Mouse (Mus musculus): ENCODE results near the gene Mtmr3. TPM values are rescaled to one million over a fixed set of nuclear protein-coding genes. Genes with fewer than 3 reads are reported as not detected.
"Not testable (repeated sequence)": the region's sequence is repeated elsewhere in the genome, so short reads cannot be mapped to it uniquely, and the experiment has no call there.

Gene Mtmr3
- polyA plus RNA-seq, 1 experiment from 2014 or later = 42.0 TPM

DNA sequence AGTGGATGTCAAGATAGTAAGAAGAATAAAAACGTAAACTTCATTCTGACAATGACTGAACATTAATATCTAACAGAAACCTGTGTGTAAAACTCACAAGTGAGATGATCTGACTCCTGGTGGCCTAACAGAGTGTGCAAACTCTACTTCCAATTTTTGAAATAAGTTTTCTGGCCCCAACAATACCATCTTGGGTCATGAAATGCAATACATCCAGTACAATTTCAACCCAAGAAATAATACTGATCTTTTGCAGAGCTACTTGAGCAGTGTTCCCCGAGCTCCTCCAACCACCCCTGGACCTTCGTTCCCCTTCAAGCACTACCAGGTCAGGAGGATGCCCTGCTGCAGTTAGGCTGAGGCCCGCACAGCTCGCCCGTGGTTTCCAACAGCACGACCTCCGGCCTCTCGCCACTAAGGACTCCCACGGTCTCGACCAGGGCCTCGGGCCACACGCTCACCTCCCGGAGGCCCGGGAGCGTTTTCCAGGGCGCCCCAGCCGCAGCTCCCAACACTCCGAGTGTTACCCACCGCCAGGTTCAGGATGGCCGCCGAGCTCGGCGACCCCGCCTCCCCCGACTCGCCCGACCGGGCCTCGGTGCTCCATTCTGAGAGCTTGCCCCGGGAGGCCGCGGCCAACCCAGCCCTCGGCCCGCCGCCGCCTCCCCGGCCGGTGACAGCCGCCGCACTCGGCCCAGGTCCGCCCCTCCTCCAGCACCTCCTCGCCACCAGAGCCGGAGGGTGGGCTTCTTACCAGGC, 635 bp downstream of the Mtmr3 start:
- Histone ChIP-seq H3K36me3 (no peaks in the 10 kb centered on the region), H3K4me2 (replicated peaks) (peak overlapping the region; percentile 64), H3K9me3 (no peaks in the 10 kb centered on the region), H3K27ac (peak overlapping the region; percentile 89), H3K27me3 (replicated peaks) (no peaks in the 10 kb centered on the region), H3K9ac (peak overlapping the region; percentile 96), H3K4me3 (peak overlapping the region; percentile 96), H3K4me1 (peaks cover 9% of the 10 kb centered on the region)
- WGBS = 1% methylated on average over 42 of the region's 45 CpGs
- peak; percentile 90 for ATAC-seq (ENCODE audit: low FRiP score, low read depth)

DNA sequence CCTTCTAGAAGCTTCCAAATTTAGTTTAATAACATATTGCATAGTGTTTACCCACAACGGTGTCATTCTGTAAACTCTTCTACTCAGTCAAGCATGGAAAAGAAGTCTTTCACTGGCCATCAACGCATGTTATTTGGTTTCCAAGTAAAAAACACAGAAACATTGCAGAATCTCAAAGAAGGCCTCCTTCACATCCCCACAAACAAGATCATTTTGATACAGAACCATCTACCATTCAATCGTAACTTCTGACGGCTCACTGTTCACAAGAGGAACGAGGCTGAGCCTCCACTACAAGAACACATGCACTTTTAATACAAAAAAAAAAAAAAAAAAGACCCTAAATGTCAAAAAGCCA, 1.2 kb downstream of the Mtmr3 start:
- Histone ChIP-seq H3K9ac (peak overlapping the region; percentile 96; the same call in 1 of the 2 replicates), H3K4me1 (peaks cover 9% of the 10 kb centered on the region), H3K27ac (no peak overlapping the region), H3K9me3 (no peaks in the 10 kb centered on the region), H3K4me3 (peak overlapping the region; percentile 96), H3K4me2 (replicated peaks) (peak overlapping the region; percentile 64), H3K27me3 (replicated peaks) (no peaks in the 10 kb centered on the region), H3K36me3 (no peaks in the 10 kb centered on the region)
- ATAC-seq (ENCODE audit: low FRiP score, low read depth) = no peak
- 36% methylated on average over 5 of the region's 5 CpGs for WGBS

GRCm38 (mm10) chr11:4591811-4592210, 2.9 kb downstream of the Mtmr3 start:
- ATAC-seq (ENCODE audit: low FRiP score, low read depth) = no peak
- H3K4me3 ChIP-seq = no peak overlapping the region
- H3K9ac ChIP-seq = no peak overlapping the region
- H3K27ac ChIP-seq = no peak overlapping the region
- H3K9me3 ChIP-seq = no peaks in the 10 kb centered on the region
- WGBS = 91% methylated on average over 4 of the region's 4 CpGs
- no peak overlapping the region for H3K4me2 ChIP-seq (replicated peaks)
- H3K36me3 ChIP-seq = no peaks in the 10 kb centered on the region
- no peaks in the 10 kb centered on the region for H3K27me3 ChIP-seq (replicated peaks)
- H3K4me1 ChIP-seq = peaks cover 9% of the 10 kb centered on the region

GRCm38 (mm10) chr11:4578682-4579081, 16.0 kb downstream of the Mtmr3 start:
- H3K27me3 ChIP-seq (replicated peaks) = no peaks in the 10 kb centered on the region
- no peak overlapping the region for H3K9ac ChIP-seq
- no peaks in the 10 kb centered on the region for H3K36me3 ChIP-seq
- no peak for ATAC-seq (ENCODE audit: low FRiP score, low read depth)
- H3K9me3 ChIP-seq = no peaks in the 10 kb centered on the region
- H3K27ac ChIP-seq = no peak overlapping the region
- peaks cover 5% of the 10 kb centered on the region for H3K4me1 ChIP-seq
- no peak overlapping the region for H3K4me3 ChIP-seq
- WGBS = 85% methylated on average over 2 of the region's 2 CpGs
- no peak overlapping the region for H3K4me2 ChIP-seq (replicated peaks)

GRCm38 (mm10) chr11:4577079-4577478, 17.6 kb downstream of the Mtmr3 start:
- 97% methylated on average over 2 of the region's 2 CpGs for WGBS
- Histone ChIP-seq H3K36me3 (no peaks in the 10 kb centered on the region), H3K4me1 (peaks cover 5% of the 10 kb centered on the region)

DNA sequence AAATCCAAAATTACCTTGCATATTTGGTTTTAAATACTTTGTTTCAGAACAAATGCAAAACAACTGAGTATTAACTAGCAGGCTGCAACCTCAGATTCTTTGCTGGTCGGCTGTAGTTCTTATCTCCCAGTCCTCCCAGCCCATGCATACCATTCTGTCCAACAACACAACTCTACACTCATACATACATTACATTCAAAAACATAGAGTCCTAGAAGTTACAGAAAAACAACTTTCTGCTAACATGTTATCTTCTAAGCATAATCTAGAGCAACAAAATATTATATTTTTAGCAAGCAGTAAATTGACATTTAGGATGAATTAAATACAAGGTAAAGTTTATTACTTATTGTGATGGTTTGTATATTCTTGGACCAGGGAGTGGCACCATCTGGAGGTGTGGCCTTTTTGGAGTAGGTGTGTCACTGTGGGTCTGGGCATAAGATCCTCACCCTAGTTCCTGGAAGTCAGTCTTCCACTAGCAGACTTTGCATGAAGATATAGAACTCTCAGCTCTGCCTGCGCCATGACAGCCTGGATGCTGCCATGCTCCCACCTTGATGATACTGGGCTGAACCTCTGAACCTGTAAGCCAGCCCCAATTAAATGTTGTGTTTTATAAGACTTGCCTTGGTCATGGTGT, 18.5 kb downstream of the Mtmr3 start:
- not testable (repeated sequence) for H3K36me3 ChIP-seq; H3K27me3 ChIP-seq (replicated peaks); H3K9me3 ChIP-seq; H3K4me3 ChIP-seq; H3K4me1 ChIP-seq; ATAC-seq (ENCODE audit: low FRiP score, low read depth); H3K9ac ChIP-seq; H3K4me2 ChIP-seq (replicated peaks); H3K27ac ChIP-seq
- WGBS = 88% methylated on average over 2 of the region's 2 CpGs

More at GRCm38 (mm10) chr11:4577079-4577478, 17.6 kb downstream of the Mtmr3 start:
- H3K27me3 ChIP-seq (replicated peaks) = no peaks in the 10 kb centered on the region
- no peak overlapping the region for H3K4me3 ChIP-seq
- no peak overlapping the region for H3K27ac ChIP-seq
- H3K9me3 ChIP-seq = no peaks in the 10 kb centered on the region
- no peak overlapping the region for H3K4me2 ChIP-seq (replicated peaks)
- H3K9ac ChIP-seq = no peak overlapping the region
- ATAC-seq (ENCODE audit: low FRiP score, low read depth) = no peak

- ATAC-seq (ENCODE audit: low FRiP score, low read depth) = no peak
- Histone ChIP-seq H3K4me3 (no peak overlapping the region), H3K4me1 (peaks cover 5% of the 10 kb centered on the region), H3K27me3 (replicated peaks) (no peaks in the 10 kb centered on the region), H3K27ac (no peak overlapping the region), H3K36me3 (no peaks in the 10 kb centered on the region), H3K9ac (no peak overlapping the region), H3K4me2 (replicated peaks) (no peak overlapping the region), H3K9me3 (no peaks in the 10 kb centered on the region)
- 83% methylated on average over 4 of the region's 4 CpGs for WGBS
These were observed 23.2 kb downstream of the Mtmr3 start for GRCm38 (mm10) chr11:4571491-4571901.

GRCm38 (mm10) chr11:4566333-4566732, 28.3 kb downstream of the Mtmr3 start:
- no peak overlapping the region for H3K4me3 ChIP-seq
- H3K4me1 ChIP-seq = no peaks in the 10 kb centered on the region
- WGBS = 98% methylated on average over 6 of the region's 6 CpGs
- ATAC-seq (ENCODE audit: low FRiP score, low read depth) = no peak
- no peaks in the 10 kb centered on the region for H3K9me3 ChIP-seq
- no peak overlapping the region for H3K9ac ChIP-seq
- H3K27me3 ChIP-seq (replicated peaks) = no peaks in the 10 kb centered on the region
- no peak overlapping the region for H3K4me2 ChIP-seq (replicated peaks)
- H3K36me3 ChIP-seq = no peaks in the 10 kb centered on the region
- no peak overlapping the region for H3K27ac ChIP-seq

DNA sequence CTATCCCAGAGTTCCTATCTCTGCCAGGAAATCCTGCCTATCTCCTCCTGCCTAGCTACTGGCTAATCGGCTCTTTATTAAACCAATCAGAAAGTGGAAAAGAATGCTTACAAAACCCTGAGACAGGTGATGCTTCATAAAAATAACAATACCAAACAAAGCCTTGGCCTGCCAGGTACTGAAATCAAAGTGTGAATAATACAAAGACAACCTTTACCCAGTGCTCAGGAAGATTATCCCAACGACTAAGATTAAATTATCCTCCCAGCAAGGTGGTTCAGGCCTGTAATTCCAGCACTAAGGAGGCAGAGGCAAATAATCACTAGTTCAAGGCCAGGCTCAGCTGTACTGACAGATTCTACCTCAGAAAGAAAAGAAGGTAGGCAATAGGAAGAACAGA, 29.1 kb downstream of the Mtmr3 start:
- Histone ChIP-seq H3K4me3 (no peak overlapping the region), H3K27me3 (replicated peaks) (no peaks in the 10 kb centered on the region), H3K36me3 (no peaks in the 10 kb centered on the region), H3K27ac (no peak overlapping the region), H3K4me1 (no peaks in the 10 kb centered on the region), H3K9me3 (no peaks in the 10 kb centered on the region), H3K4me2 (replicated peaks) (no peak overlapping the region), H3K9ac (no peak overlapping the region)
- ATAC-seq (ENCODE audit: low FRiP score, low read depth) = no peak
- WGBS = 93% methylated on average over 2 of the region's 2 CpGs

DNA sequence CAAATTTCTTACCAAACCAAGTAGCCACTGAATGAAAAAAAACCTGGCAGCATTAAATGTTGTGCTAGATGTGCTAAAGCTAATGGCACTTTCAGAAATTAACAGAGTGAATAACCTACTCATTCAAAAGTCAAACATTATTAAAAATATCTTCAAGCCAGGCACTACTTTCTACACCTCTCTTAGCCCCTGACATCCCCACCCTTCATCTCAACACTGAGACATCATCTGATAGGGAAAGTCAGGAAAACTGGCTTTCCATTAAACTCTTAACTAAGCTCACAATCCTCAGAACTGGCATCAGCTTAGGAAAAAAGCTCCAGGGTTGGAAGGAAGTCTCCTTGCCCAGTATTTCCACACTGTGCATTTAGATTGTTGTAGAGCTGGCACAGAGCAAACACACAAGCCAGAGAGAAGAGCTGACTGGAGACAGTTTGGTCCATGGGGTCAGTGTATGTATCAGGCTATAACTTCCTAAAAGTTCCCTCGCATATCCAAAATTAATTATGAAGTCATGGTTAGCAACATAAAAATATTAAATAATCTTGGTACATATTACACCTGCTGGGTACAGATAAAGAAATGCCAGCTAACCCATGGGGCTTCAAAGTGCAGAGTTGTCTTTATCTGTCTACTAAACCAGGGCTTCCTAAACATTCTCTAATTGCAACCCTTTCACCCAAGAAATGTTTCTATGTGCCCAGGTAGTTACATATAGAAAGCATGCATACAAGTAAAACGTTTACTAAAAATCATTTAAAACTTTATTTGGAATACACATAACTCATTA, 41.2 kb downstream of the Mtmr3 start:
- 91% methylated on average over 2 of the region's 2 CpGs for WGBS
- no peaks in the 10 kb centered on the region for H3K9me3 ChIP-seq
- H3K4me1 ChIP-seq = no peaks in the 10 kb centered on the region
- H3K36me3 ChIP-seq = no peaks in the 10 kb centered on the region
- ATAC-seq (ENCODE audit: low FRiP score, low read depth) = no peak
- no peaks in the 10 kb centered on the region for H3K27me3 ChIP-seq (replicated peaks)
- no peak overlapping the region for H3K9ac ChIP-seq
- no peak overlapping the region for H3K27ac ChIP-seq
- no peak overlapping the region for H3K4me2 ChIP-seq (replicated peaks)
- H3K4me3 ChIP-seq = no peak overlapping the region

- Histone ChIP-seq H3K27ac (no peak overlapping the region), H3K36me3 (no peaks in the 10 kb centered on the region), H3K4me2 (replicated peaks) (no peak overlapping the region), H3K9ac (no peak overlapping the region), H3K4me1 (no peaks in the 10 kb centered on the region), H3K4me3 (no peak overlapping the region), H3K9me3 (no peaks in the 10 kb centered on the region), H3K27me3 (replicated peaks) (no peaks in the 10 kb centered on the region)
- WGBS = 75% methylated on average over 4 of the region's 4 CpGs
- ATAC-seq (ENCODE audit: low FRiP score, low read depth) = no peak
These were observed 47.1 kb downstream of the Mtmr3 start for GRCm38 (mm10) chr11:4547569-4547968.

GRCm38 (mm10) chr11:4545976-4546375, 48.7 kb downstream of the Mtmr3 start:
- no peaks in the 10 kb centered on the region for H3K27me3 ChIP-seq (replicated peaks)
- WGBS = 81% methylated on average over 3 of the region's 3 CpGs

More at GRCm38 (mm10) chr11:4545976-4546375, 48.7 kb downstream of the Mtmr3 start:
- Histone ChIP-seq H3K4me3 (no peak overlapping the region), H3K27ac (no peak overlapping the region), H3K4me2 (replicated peaks) (no peak overlapping the region), H3K4me1 (no peaks in the 10 kb centered on the region), H3K9ac (no peak overlapping the region), H3K36me3 (no peaks in the 10 kb centered on the region), H3K9me3 (no peaks in the 10 kb centered on the region)
- ATAC-seq (ENCODE audit: low FRiP score, low read depth) = no peak
